Mouse (Mus musculus) liver, embryonic 14.5 days (tissue): Measurements from ENCODE around the gene Tet3.

Source experiments
- CTCF ChIP-seq: IDR thresholded peaks from 2 replicates; pipeline ENCODE4 v1.5.1; 2016; ENCODE audit warnings: antibody characterized with exemption, low read depth, control low read depth
- EP300 ChIP-seq: IDR thresholded peaks from 2 replicates; pipeline ENCODE4 v1.6.1; 2016; ENCODE audit warnings: antibody characterized with exemption, low read depth

DNA sequence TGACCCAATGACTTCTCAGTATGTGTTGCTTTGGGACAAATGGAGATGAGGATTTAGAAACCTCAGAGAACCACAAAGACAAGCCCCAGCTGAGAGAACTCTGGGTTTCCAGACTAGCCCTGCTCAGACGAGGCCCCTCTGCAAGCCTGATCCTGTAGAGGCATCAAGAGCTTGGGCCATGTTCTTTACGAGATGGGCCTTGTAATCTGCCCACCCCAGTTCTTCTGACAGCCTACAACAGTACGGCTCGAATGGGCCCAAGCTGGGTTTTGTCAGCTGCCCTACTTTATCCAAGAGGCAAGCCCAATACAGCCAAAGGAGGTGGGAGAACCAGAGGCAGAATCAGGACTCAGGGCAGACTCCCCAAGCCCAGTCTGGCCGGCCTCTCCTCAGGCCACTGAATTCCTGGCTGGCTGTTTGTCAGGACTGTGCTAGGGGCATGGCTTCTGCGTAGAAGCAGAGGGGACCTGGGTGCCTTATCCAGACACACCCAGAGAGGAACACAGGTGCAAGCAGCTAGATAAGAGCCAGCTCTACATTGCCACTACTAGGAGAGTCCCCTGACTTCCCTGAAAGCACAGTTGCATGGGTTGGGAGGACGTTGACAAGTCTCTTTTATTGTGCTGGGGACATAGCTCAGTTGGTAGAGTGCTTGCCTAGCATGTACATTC, 107.3 kb downstream of the Tet3 start:
- no peak for TF ChIP-seq CTCF
- TF ChIP-seq EP300: peak; percentile 95
